Mouse (Mus musculus) ovary, postnatal 36 days (tissue): ENCODE measurements around the gene Rap2c.

ENCODE experiments used
- DNase-seq: peaks from one replicate; pipeline ENCODE4 v3.0.0; 2022; ENCODE audit warnings: low spot score, mixed read lengths

Gene Rap2c

GRCm38 (mm10) chrX:50968157-50968932, 49.5 kb downstream of the Rap2c start:
- no peak for DNase-seq

- DNase-seq: no peak
Measured at GRCm38 (mm10) chrX:50965157-50965556, 52.7 kb downstream of the Rap2c start.

- no peak for DNase-seq
Measured at GRCm38 (mm10) chrX:50962955-50963354, 54.9 kb downstream of the Rap2c start.
